Mouse (Mus musculus) hindlimb bud, embryonic 11.5 days (tissue): ENCODE measurements around the gene Zfp607b.
A peak's percentile ranks its signal among the peaks of the same experiment; 100 is the strongest.

Source experiments
- DNase-seq: peaks from one replicate; pipeline ENCODE4 v3.0.0-alpha.2; 2012; ENCODE audit warnings: low read depth, low spot score; ENCODE audit errors: extremely low spot score

The Zfp607b gene

GRCm38 (mm10) chr7:27683218-27683617 is 5.9 kb upstream of the Zfp607b start:
- DNase-seq = no peak

- no peak for DNase-seq
These were observed 3.9 kb upstream of the Zfp607b start for GRCm38 (mm10) chr7:27685220-27685619.

- DNase-seq = no peak
These were observed 3.5 kb upstream of the Zfp607b start for GRCm38 (mm10) chr7:27685681-27686080.

GRCm38 (mm10) chr7:27687043-27687442 is 2.1 kb upstream of the Zfp607b start:
- no peak for DNase-seq

- no peak for DNase-seq
These were observed 1.3 kb upstream of the Zfp607b start for GRCm38 (mm10) chr7:27687836-27688235.

- no peak for DNase-seq
These were observed 823 bp upstream of the Zfp607b start for GRCm38 (mm10) chr7:27688246-27688788.

- DNase-seq = no peak
These were observed 1.9 kb downstream of the Zfp607b start for GRCm38 (mm10) chr7:27691076-27691475.

- DNase-seq = no peak
These were observed 7.6 kb downstream of the Zfp607b start for GRCm38 (mm10) chr7:27696711-27697110.

- DNase-seq = no peak
These were observed 21.3 kb downstream of the Zfp607b start for GRCm38 (mm10) chr7:27710402-27710801.

GRCm38 (mm10) chr7:27721951-27722350 is 32.8 kb downstream of the Zfp607b start:
- DNase-seq = no peak

- DNase-seq = peak; percentile 44
These were observed 36.7 kb downstream of the Zfp607b start for GRCm38 (mm10) chr7:27725566-27726538.

- DNase-seq = no peak
These were observed 38.3 kb downstream of the Zfp607b start for GRCm38 (mm10) chr7:27727471-27727870.

GRCm38 (mm10) chr7:27731281-27731883 is 42.2 kb downstream of the Zfp607b start, which contains the start of gene Zfp60:
Gene Zfp60 (plus strand): TSS chr7:27731389.
- peak; percentile 56 for DNase-seq

- DNase-seq = no peak
These were observed 42.8 kb downstream of the Zfp607b start for GRCm38 (mm10) chr7:27731946-27732345.

GRCm38 (mm10) chr7:27732508-27732907 is 43.4 kb downstream of the Zfp607b start:
- DNase-seq = no peak

GRCm38 (mm10) chr7:27735457-27735856 is 46.3 kb downstream of the Zfp607b start:
- no peak for DNase-seq
